Mouse (Mus musculus): Measurements from ENCODE around the gene Megf8. TPM values are rescaled to one million over a fixed set of nuclear protein-coding genes. Genes with fewer than 3 reads are reported as not detected.

The Megf8 gene
- total RNA-seq, 2 experiments from 2014 or later: 99.2 to 105 TPM

DNA sequence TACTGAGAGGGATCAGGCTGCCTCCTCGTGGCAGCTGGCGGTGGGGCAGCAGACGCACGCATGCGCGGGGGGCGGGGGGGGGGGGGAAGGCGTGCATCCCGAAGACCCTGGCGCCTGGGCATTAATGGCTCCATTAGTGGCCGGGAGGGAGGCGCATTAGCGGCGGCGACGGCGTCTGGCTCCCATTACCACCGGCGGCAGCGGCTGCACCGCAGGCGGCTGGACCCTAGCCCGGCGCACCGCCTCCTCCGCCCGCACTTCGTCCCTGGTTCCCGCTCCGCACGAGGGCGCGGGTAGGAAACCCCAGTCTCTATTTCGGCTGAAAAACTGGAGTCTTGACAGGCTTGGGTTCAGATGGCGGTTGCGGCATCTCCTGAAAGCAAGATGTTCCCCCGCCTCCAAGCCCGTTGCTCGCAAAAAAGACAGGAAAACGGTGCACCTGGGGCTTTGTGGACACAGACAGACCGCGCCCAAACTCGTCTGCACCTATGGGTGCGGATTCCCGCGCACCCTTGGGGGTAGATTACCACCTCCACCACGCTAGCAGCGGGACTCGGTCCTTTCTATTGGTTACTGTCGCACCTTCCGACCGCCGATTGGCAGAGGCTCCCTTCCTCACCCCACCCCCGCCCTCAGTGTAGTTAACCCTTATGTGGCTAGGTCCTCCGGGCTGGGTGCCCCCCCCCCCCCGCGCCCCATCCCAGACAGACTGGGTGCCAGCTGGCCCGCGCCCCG, 38.5 kb upstream of the Megf8 start:
- DNase-seq (ENCODE audit: low spot score in 2 of 2): peak; percentile 88 to 94
- intact Hi-C loops (cut with DNase I): loop anchor here (1.0 kb wide), 2 partner anchors 29 to 40 kb away; no protein-coding TSS in a partner anchor

DNA sequence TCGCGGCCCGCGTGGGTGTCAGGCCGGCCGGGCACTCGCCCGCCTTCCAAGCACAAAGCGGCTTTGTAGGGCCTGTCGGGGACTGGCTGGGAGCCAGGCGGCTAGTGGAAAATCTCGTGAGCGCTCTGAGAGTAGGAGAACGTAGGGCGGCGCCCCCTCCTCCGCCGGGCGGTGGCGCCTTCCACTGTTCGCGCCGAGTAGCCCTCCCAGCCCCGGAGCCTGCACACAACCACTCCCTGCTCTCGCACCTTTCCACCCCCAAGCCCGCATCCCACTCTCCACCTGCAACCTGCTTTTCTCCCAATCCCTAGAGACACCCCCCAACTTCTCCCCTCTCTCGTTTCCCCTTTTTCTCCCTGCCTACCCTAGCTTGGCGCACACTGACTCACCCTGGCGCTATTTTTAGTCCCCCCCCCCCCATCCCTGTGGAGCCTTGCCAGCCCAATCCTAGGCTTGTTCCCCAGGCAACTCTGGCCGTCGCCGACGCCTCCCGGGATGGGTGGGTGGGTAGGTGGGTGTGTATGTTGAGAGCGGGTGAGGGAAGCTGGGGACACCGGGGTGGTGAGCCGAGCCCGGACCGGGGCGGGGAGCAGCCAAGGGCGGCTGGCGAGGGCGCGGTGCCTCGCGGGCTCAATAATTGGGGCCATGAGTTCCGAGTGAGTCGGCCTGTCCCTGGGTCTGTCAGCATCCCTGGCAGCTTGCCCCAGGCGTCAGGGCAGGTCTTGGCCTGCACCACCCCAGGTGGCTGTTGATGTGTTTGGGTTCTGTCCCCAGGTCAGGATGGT, 37.7 kb upstream of the Megf8 start:
- intact Hi-C loops (cut with DNase I): no loop called here
- DNase-seq (ENCODE audit: low spot score in 2 of 2): peak; percentile 92 to 93

DNA sequence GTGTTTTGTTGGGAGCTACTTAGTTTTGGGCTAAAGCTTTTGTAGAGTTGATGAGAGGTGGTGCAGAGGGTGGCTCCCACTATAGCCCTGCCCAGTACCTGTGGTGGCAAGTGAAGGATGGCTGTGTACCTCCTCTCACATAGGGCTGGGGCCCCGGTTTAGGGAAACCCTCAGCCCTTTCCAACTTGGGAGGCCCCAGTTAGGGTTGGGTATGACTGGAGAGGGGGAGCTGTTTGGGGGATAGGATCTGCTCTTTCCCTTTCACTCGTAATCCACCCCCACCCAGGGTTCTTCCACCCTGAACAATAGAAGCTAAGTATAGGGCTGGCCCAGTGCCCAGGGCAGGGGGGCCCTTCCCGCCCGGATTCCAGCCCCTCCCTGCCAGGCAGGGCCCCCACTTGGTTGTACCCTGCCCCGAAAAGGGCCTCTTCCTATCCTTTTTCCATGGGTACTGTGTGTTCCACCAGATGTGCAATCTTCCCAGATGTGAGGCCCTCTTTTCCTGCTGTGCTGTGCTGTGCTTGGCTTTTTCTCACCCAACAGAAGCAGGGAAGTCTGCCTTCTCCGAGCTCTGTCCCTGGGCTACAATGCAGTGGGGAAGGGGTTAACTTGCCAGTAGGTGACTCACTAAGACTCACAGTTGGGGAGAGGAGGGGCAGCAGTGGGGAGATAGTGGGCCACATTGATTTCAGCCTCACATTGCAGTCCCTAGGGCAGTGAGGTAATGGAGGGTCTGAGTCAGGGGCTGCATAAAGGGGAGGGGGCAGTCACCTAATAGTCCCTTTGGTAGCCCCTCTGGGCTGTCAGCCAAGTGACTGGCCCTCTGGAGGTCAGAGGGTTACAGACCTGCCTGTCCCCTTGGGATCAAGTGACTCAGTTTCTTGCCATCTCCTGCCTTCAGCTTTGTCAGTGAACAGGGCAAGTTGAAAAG, 36.8 kb upstream of the Megf8 start:
- peak in 1 of 2 experiments; percentile 69 for DNase-seq (ENCODE audit: low spot score in 2 of 2)
- intact Hi-C loops (cut with DNase I): no loop called here

DNA sequence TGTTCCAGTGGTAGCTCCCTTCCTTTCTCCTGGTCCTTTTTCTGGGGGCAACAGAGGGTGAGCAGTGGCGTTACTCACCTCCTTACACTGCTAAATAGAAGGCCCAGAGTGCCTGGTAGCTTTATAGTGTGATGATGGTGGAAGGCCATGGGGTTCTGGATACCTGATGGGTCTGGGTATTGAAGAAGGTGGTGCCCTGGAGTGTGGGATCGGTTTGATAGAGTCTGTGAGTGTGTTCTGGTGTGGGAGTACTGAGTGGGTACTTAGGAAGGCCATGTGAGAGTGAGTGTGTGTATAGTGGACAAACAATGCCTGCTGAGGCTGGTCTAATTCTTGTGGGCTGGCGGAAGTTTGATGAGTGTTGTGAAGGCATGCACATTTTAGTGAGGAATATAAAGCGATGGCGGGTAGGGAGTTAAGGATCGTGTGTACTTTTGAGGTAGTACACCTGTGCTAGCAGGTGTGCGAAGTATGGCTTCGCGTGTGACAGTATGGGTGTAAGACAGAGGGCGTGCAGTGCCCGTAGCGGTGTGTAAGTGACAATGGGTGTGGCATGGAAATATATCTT, 35.7 kb upstream of the Megf8 start:
- intact Hi-C loops (cut with DNase I): no loop called here
- no peak for DNase-seq (ENCODE audit: low spot score in 2 of 2)

DNA sequence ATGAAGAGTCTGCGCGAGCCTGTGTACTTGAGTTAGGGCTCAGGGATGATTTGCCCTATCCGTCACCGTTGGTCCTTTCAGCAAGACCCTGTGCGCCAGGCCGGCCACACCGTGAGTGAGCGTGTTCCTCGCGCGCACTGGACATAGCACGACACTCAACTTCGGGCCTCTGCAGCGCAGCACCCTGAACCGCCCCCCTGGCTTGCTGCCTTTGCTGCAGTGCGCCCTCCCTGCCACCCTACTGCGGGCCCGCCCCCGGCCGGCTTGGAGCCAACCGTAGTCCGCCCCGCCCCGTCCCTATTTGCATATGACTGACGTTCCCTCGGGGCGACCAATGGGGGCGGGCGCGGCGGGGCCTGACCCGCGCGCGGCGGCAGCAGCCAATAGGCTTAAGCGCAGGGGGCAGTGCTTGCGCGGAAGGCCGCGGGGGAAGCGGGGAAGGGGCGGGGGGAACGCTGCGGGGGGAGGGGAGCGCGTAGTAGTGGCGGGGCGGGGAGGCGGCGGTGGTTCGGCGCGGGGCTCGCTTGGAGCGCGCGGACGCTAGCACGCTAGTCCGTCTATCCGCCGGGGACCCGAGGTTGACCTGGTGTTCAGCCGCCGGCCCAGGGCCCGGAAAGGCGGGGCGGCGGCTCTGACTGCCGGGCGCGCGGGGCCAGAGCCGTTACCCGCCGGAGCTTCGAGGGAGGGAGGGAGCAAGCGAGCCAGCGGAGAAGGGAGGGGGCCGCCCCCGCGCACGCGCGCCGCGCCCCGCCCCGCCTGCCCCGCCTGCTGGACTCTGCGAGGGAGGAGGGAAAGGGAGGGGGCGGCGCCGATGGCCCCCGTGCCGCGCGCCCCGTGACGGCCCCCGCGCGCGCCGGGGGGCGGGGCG, 35.0 kb upstream of the Megf8 start:
- intact Hi-C loops (cut with DNase I): loop anchor here (1.0 to 2.0 kb wide), 2 partner anchors 15 to 34 kb away; partner anchors contain the start of gene Pafah1b3
- peak; percentile 95 to 98 for DNase-seq (ENCODE audit: low spot score in 2 of 2)

DNA sequence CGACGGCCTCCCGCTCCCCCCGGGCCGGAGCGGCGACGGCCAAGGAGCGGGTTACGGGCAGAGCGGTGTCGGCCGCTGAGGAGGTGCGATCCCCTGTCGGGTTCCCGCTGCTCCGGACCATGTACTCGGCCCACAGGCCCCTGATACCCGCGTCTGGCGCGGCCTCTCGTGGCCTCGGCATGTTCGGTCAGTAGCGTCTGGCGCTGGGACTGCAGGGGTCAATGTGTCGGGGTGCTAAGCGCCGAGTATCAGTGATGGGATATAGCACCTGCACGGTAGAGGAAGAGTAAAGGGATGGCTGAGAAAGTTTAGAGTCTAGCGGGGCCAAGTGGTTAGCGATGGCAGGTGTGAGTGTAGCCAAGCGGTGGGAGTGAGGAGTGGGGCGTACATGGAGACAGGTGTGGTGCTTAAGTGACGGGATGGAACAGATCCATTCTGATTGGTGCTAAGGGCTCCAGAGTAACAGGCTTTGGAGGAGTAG, 34.2 kb upstream of the Megf8 start:
- intact Hi-C loops (cut with DNase I): loop anchor here (1.0 to 2.0 kb wide), 2 partner anchors 14 to 34 kb away; partner anchors contain the start of gene Pafah1b3
- DNase-seq (ENCODE audit: low spot score in 2 of 2): peak; percentile 38 to 42

DNA sequence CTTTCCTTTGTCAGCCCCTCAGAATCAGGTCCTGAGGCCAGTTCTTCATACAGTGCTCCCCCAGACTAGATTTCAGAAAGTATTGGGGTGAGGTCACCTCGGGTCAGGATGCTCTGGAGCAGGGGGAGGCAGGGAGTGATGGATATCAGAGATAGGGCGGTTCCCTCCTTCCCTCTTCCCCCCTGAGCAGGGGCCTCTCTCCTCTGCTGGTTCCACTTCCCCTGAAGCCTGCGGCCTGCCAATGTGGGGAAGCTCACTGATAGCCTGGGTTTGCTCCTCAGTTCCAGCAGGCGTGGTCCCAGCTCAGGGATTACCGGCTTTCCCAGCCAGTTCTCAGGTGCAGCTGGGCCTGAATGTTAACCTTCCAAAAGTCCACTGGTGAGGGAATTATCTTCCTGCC, 33.3 kb upstream of the Megf8 start:
- intact Hi-C loops (cut with DNase I): loop anchor here (2.0 kb wide), 1 partner anchor 13 kb away; the partner anchor contains the start of gene Pafah1b3
- no peak for DNase-seq (ENCODE audit: low spot score in 2 of 2)

DNA sequence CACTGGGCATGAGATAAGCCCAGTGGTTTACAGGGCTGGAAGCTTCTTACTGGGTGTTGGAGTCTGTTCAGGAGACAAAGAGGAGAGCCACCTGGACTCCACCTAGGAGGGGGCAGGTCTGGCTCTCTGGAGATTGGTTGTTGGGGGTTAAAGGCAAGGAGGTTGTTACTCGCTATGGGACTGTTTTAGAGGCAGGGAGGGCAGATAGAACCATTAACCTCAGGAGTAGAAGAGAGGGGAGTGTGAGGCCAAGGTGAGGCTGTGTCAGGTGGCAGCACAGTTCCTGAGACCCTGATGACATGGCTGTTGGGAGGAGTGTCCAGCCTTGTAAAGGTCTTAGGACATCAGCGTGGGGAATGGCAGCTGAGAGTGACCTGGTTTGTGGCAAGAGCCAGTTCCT, 32.8 kb upstream of the Megf8 start:
- intact Hi-C loops (cut with DNase I): no loop called here
- no peak for DNase-seq (ENCODE audit: low spot score in 2 of 2)

DNA sequence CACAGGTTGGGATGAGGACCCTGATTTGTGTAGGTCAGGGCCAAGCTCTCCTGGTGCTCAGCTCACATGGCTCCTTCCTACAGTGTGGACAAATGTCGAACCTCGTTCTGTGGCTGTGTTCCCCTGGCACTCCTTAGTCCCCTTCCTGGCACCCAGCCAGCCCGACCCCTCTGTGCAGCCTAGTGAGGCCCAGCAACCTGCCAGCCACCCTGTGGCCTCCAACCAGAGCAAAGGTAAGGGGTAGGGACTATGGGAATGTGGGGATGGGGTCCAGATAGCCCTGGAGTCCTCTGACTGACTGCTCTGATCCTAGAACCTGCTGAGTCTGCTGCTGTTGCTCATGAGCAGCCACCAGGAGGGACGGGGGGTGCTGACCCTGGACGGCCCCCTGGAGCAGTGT, 32.2 kb upstream of the Megf8 start:
- DNase-seq (ENCODE audit: low spot score in 2 of 2): no peak
- intact Hi-C loops (cut with DNase I): no loop called here

DNA sequence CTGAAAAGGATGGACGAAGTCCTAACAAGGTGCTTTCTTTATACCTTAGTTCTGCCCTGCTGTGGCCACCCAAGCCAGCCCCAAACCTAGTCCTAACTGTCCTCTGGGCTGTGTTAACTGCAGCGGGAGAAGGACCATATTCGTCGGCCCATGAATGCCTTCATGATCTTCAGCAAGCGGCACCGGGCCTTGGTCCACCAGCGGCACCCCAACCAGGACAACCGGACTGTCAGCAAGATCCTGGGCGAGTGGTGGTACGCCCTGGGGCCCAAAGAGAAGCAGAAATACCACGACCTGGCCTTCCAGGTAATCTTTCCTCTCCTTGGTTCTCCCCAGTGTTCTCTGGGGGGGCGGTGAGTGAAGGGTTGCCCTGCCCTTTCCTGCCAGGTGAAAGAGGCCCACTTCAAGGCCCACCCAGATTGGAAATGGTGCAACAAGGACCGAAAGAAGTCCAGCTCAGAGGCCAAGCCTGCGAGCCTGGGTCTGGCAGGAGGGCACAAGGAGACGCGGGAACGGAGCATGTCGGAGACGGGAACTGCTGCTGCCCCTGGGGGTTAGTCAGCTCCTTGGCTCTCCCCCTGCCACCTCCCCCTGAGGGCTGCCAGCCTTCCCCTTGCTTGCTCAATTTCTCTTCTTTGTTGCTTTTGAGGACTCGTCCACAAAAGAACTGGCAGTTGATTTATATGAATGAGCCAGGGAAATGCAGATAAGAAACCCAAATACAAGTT, 31.3 kb upstream of the Megf8 start:
- DNase-seq (ENCODE audit: low spot score in 2 of 2): no peak
- intact Hi-C loops (cut with DNase I): no loop called here

DNA sequence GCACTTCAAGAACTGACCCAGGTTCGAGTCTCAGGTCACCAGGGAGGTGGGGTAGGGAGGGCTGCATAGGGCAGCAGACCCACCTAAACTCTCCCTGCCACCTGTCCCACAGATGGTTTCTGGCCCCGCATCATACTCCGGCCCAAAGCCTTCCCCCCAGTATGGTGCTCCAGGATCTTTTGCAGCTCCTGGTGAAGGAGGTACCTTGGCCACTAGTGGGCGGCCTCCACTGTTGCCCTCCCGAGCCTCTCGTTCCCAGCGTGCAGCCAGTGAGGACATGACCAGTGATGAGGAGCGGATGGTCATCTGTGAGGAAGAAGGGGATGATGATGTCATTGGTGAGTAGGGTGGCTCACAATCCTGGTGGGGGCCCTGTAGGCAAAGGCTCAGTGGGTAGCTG, 30.0 kb upstream of the Megf8 start:
- no peak for DNase-seq (ENCODE audit: low spot score in 2 of 2)
- intact Hi-C loops (cut with DNase I): no loop called here

DNA sequence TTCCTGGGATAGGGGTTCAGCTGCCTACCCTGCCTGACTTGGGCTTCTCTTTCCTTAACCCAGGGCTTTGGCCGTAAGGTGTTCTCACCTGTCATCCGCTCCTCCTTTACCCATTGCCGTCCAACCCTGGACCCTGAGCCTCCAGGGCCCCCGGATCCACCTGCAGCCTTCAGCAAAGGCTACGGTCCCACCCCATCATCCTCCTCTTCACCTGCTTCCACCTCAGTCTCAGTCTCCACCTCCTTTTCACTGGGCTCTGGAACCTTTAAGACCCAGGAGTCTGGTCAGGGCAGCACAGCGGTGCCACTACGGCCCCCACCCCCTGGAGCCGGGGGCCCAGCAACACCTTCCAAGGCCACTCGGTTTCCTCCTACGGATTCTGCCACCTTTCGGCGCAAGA, 29.0 kb upstream of the Megf8 start:
- intact Hi-C loops (cut with DNase I): no loop called here

DNA sequence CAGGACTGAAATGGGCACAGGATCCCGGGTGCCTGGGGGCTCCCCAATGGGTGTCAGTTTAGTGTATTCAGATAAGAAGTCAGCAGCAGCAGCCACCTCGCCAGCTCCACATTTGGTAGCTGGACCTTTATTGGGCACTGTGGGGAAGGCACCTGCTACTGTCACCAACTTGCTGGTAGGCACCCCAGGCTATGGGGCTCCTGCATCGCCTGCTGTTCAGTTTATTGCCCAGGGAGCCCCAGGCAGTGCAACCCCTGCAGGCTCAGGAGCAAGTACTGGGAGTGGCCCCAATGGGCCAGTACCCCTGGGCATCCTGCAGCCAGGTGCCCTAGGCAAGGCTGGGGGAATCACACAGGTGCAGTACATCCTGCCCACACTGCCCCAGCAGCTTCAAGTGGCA, 28.2 kb upstream of the Megf8 start:
- DNase-seq (ENCODE audit: low spot score in 2 of 2): no peak
- intact Hi-C loops (cut with DNase I): no loop called here

More for the DNA sequence above, 29.0 kb upstream of the Megf8 start:
- no peak for DNase-seq (ENCODE audit: low spot score in 2 of 2)

DNA sequence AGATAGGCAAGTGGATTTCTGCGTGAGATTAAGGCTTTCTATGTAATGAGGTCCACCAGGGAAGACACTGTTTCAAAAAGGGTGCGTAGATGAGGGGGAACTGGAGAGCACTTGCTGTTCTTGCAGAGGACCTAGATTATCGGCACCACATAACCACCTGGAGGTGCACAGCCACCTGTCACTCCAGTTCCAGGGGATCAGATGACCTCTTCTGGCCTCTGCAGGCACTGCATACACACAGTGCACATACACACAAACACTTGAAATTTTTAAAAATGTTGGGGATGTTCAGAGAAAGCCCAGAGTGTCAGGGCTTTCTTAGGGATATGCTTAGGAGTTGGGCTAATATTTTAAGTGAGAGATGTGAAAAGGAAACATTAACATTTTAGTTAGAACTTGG, 27.0 kb upstream of the Megf8 start:
- no peak for DNase-seq (ENCODE audit: low spot score in 2 of 2)

DNA sequence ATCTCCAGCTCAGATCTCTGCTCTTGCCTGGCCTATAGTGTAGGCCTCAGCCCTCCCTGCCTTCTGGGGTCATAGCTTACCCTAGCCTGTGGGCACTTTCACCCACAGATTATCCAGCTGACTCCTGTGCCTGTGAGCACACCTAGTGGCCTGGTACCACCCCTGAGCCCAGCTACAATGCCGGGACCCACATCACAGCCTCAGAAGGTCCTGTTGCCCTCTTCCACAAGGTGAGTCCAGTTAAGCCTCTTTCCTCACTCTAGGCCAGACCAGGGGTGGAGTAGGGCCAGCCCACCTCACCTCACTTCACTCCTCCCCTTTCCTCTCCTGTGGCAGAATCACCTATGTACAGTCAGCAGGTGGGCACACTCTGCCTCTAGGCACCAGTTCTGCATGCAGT, 26.5 kb upstream of the Megf8 start:
- intact Hi-C loops (cut with DNase I): no loop called here
- DNase-seq (ENCODE audit: low spot score in 2 of 2): no peak

More for the DNA sequence above, 27.0 kb upstream of the Megf8 start:
- intact Hi-C loops (cut with DNase I): no loop called here

DNA sequence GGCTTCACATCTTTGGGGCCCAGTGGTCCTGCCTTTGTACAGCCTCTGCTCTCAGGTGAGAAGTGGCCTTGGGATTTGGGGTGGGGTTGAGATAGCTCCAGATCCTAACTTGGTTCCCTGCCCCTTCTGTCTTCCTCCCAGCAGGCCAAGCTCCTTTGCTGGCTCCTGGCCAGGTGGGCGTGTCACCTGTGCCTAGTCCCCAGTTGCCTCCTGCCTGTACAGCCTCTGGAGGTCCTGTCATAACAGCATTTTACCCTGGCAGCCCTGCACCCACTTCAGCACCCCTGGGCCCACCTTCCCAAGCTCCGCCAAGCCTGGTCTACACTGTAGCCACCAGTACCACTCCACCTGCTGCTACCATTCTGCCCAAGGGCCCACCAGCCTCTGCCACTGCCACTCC, 26.1 kb upstream of the Megf8 start:
- intact Hi-C loops (cut with DNase I): no loop called here
- no peak for DNase-seq (ENCODE audit: low spot score in 2 of 2)

DNA sequence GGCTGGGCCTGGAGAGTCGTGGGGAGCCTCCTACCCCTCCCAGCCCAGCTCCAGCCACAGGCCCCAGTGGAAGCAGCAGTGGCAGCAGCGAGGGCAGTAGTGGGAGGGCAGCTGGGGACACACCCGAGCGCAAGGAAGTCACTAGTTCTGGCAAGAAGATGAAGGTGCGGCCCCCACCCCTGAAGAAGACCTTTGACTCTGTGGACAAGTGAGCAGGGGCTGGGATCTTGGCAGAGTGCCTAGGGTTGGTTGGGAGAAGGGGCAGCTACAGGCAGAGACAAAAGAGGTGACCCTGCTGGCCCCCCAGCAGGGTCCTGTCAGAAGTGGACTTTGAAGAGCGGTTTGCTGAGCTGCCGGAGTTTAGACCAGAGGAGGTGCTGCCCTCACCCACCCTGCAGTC, 24.9 kb upstream of the Megf8 start:
- no peak for DNase-seq (ENCODE audit: low spot score in 2 of 2)

More for the DNA sequence above, 24.9 kb upstream of the Megf8 start:
- intact Hi-C loops (cut with DNase I): no loop called here

Measured in left cerebral cortex, postnatal 25 days (tissue).